10 mouse cellular contexts compared by ENCODE assay signal in genomic region chr5:38048177-38048576, GRCm38 (mm10). TPM values are rescaled to one million over a fixed set of nuclear protein-coding genes. Genes with fewer than 3 reads are reported as not detected.
DNase-seq lines count a peak whose midpoint lies in the region; TF ChIP-seq lines count a peak whose summit lies in the region.
"Had no signal": no experiment of that assay in that cellular context is flagged by ENCODE, and none has a peak within 500 bp of the region (broad histone marks: within the 10 kb centered on the region; RNA-seq: fewer than 3 reads in every experiment).

No protein-coding gene starts in this region.

- H3K36me3 ChIP-seq in CH12.LX (replicated peaks in 1 of 2; ENCODE audit: control insufficient read depth in 1 of 2, insufficient read depth in 1 of 2, low read length in 1 of 2), result peaks cover 0 to 22% of the 10 kb centered on the region in 2 experiments

- no peak overlapping the region for H3K4me2 ChIP-seq in CH12.LX (ENCODE audit: insufficient read depth, low read depth, poor library complexity, severe bottlenecking)
- H3K4me2 ChIP-seq: limb, embryonic 12.5 days had no signal

- H3K27me3 ChIP-seq in CH12.LX (replicated peaks), result no peaks in the 10 kb centered on the region
- H3K27me3 ChIP-seq: limb, embryonic 12.5 days had no signal

- in situ Hi-C loops in CH12.LX (cut with MboI; ENCODE audit: low pct_ligation_motif_present, low pct_unique_long_range_greater_than_20kb, low sequenced_read_pairs), result no loop called here

- no peaks in the 10 kb centered on the region for H3K9me3 ChIP-seq in CH12.LX (replicated peaks; ENCODE audit: low read length)
- H3K9me3 ChIP-seq: limb, embryonic 12.5 days had no signal

- 25% methylated on average over 3 of the region's 3 CpGs for WGBS in bone marrow, adult 2 months

- peaks cover 0 to 2% of the 10 kb centered on the region in 2 experiments; a peak in 1 of 4 replicates for H3K4me1 ChIP-seq in CH12.LX (ENCODE audit: control insufficient read depth in 1 of 2, insufficient read depth in 2 of 2)
- H3K4me1 ChIP-seq in bone marrow, adult 2 months (ENCODE audit: control insufficient read depth, insufficient read depth, low read length), result no peaks in the 10 kb centered on the region; the same call in 1 of the 2 replicates
- H3K4me1 ChIP-seq: limb, embryonic 12.5 days had no signal

- TF ChIP-seq POLR2A in CH12.LX (IDR thresholded peaks at IDR 0.05; ENCODE audit: low read depth, low read length), result no peak
- TF ChIP-seq POLR2A in bone marrow, adult 2 months (IDR thresholded peaks at IDR 0.05; ENCODE audit: borderline replicate concordance, control insufficient read depth, low read depth, low read length), result no peak

- DNase-seq in layer of hippocampus, adult 2 months (ENCODE audit: low spot score in 2 of 2), result no peak
- no peak for DNase-seq in layer of hippocampus, postnatal 14 days (ENCODE audit: low spot score in 2 of 2)
- DNase-seq in CH12.LX (ENCODE audit: extremely low read depth), result no peak
- DNase-seq in kidney, postnatal 4 days, result peak; percentile 5 to 22
- no peak for DNase-seq in ovary, postnatal 10 days (ENCODE audit: low spot score)
- DNase-seq in adrenal gland, postnatal 36 days, result no peak
- DNase-seq: right cerebral cortex, postnatal 4 days had no signal

- TF ChIP-seq EP300 in CH12.LX (IDR thresholded peaks at IDR 0.05; ENCODE audit: low read length), result no peak

- H3K79me2 ChIP-seq in CH12.LX (replicated peaks; ENCODE audit: control insufficient read depth, extremely low read depth, insufficient read depth, poor library complexity, severe bottlenecking), result peaks cover 4% of the 10 kb centered on the region; the same call in 1 of the 2 replicates

- H3K27ac ChIP-seq in layer of hippocampus, adult 2 months, result no peak overlapping the region
- no peak overlapping the region for H3K27ac ChIP-seq in CH12.LX (ENCODE audit: insufficient read depth, low read depth)
- H3K27ac ChIP-seq in bone marrow, adult 2 months (ENCODE audit: control insufficient read depth, insufficient read depth, low read depth, low read length, poor library complexity), result no peak overlapping the region
- H3K27ac ChIP-seq: limb, embryonic 12.5 days had no signal

- H3K9ac ChIP-seq in CH12.LX (ENCODE audit: insufficient read depth, low read depth), result no peak overlapping the region
- H3K9ac ChIP-seq: limb, embryonic 12.5 days had no signal

- H3K4me3 ChIP-seq in layer of hippocampus, adult 2 months, result no peak overlapping the region
- H3K4me3 ChIP-seq in CH12.LX (replicated peaks in 1 of 3; ENCODE audit: low read depth in 2 of 3, low read length in 2 of 3, poor library complexity in 1 of 3), result no peak overlapping the region
- no peak overlapping the region for H3K4me3 ChIP-seq in bone marrow, adult 2 months (replicated peaks; ENCODE audit: control insufficient read depth, low read depth, low read length)
- H3K4me3 ChIP-seq: erythroblast, embryonic 14.5 days; limb, embryonic 12.5 days had no signal

- no peak for TF ChIP-seq RAD21 in CH12.LX (IDR thresholded peaks at IDR 0.05; ENCODE audit: low read depth, low read length)

- dilution Hi-C loops in CH12.LX (cut with MboI; ENCODE audit: extremely low pct_ligation_motif_present, extremely low pct_unique_long_range_greater_than_20kb, low sequenced_read_pairs), result no loop called here

- TF ChIP-seq CTCF in layer of hippocampus, adult 2 months (conservative IDR thresholded peaks at IDR 0.05), result peak; percentile 57
- TF ChIP-seq CTCF in CH12.LX (conservative IDR thresholded peaks at IDR 0.05 in 1 of 2, IDR thresholded peaks at IDR 0.05 in 1 of 2; ENCODE audit: low read depth in 2 of 2, low read length in 2 of 2), result peak in 1 of 2 experiments; percentile 39; a peak in 2 of 4 replicates
- peak; percentile 30 for TF ChIP-seq CTCF in bone marrow, adult 2 months (IDR thresholded peaks at IDR 0.05; ENCODE audit: control insufficient read depth, insufficient read depth, low read length)

TF ChIP-seq in CH12.LX, 34 proteins besides CTCF, POLR2A, EP300 and RAD21:
- no peak for TF ChIP-seq GABPA (IDR thresholded peaks at IDR 0.05; ENCODE audit: insufficient replicate concordance, low read depth, low read length)
- TF ChIP-seq KAT2A (IDR thresholded peaks at IDR 0.05; ENCODE audit: insufficient replicate concordance, low read length), result no peak
- TF ChIP-seq MYC (IDR thresholded peaks at IDR 0.05; ENCODE audit: low read depth, low read length), result no peak
- no peak for TF ChIP-seq UBTF (IDR thresholded peaks at IDR 0.05; ENCODE audit: low read depth, low read length)
- TF ChIP-seq SMC3 (IDR thresholded peaks at IDR 0.05; ENCODE audit: low read depth, low read length), result peak; percentile 9; the same call in 1 of the 2 replicates

RNA-seq across cellular contexts. Expression of gene Stx18, which starts 9.6 kb away (rescaled TPM):
- 10 to 100 TPM; 35.8 to 36.1 TPM for total RNA-seq in layer of hippocampus, adult 2 months (2021)
- 10 to 100 TPM; 36.8 to 38.3 TPM for total RNA-seq in layer of hippocampus, postnatal 14 days (2021)
- total RNA-seq in CH12.LX (2012; rRNA removed) (28.7 and 29.4 TPM in 2 replicates), CH12.LX (2014; rRNA removed) (26.3 and 31.1 TPM in 2 replicates)
- 35.8 and 40.0 TPM in 2 replicates for polyA plus RNA-seq in CH12.LX (2012; ENCODE audit: insufficient read length, low read depth)
- 7.1 and 11.9 TPM in 2 replicates for polyA plus RNA-seq in bone marrow, adult 2 months (2011; ENCODE audit: insufficient read depth, insufficient read length, low replicate concordance, missing spikeins)
- total RNA-seq in adrenal gland, postnatal 36 days (2021), result 10 to 100 TPM; 34.9 to 37.7 TPM

Comparison
In these comparisons a context has a peak if more than half of its experiments do, and no peak if none do; other contexts are left out.
1. DNase-seq: peak in kidney, postnatal 4 days (2 of 2); none in layer of hippocampus, adult 2 months (0 of 2), layer of hippocampus, postnatal 14 days (0 of 2), CH12.LX (single experiment), ovary, postnatal 10 days (single experiment) and adrenal gland, postnatal 36 days (0 of 2).